Mouse (Mus musculus) cerebellum, adult 11 months (tissue): ENCODE measurements around the gene Spint1.

Experiments
- DNase-seq: peaks from one replicate; pipeline ENCODE4 v3.0.0; 2022

The Spint1 gene

DNA sequence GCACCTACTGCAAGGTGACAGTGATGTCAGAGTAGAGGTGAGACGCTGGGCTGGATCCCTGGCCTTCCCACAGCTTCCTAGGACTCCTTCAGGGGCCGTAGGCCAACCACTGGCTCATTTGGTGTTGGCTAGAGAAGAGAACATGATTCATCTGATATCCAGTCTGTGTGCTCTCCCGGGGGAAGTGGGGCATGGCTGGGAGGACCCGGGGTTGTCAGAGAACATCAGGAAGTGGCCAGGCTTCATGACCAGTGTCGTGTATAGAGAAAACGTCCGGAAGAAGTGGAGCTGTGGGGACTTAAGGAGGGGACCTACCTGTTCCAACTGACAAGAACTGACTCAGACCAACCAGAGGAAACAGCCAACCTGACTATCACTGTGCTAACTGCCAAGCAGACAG lies 8.1 kb downstream of the Spint1 start:
- no peak for DNase-seq

DNA sequence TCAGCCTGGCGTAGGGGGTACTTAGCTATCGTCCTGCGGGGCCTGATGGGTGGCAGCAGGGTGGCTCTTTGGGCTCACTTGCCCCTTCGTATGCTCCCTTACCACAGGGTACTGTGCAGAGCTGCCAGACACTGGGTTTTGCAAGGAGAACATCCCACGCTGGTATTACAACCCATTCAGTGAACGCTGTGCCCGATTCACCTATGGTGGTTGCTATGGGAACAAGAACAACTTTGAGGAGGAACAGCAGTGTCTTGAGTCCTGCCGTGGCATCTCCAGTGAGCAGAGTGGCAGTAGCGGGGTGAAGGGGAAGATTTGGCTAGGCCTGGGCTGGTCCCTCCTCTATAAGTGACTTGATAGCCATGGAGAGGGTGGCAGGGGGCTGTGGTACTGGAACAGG lies 10.7 kb downstream of the Spint1 start:
- no peak for DNase-seq

GRCm38 (mm10) chr2:119249592-119250061 lies 12.5 kb downstream of the Spint1 start:
- DNase-seq: no peak

DNA sequence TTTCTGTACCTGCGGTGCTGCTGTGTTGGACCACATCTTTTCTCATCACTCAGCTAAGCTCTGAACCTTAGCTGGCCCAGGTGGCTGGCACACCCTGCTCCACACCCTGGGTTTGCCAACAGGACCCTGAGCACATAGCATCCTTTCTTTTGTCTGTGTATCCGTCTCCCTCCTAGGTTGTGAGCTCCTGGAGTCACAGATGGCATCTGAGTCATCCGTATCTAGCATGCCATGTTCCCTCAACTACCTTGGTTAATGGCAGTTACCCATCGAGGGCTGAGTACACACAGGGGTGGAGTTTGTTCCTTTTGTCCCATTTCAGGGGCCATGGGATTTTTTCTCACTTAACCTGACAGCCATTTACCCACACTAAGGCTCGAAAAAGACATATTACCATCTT lies 13.2 kb downstream of the Spint1 start:
- DNase-seq: no peak

DNA sequence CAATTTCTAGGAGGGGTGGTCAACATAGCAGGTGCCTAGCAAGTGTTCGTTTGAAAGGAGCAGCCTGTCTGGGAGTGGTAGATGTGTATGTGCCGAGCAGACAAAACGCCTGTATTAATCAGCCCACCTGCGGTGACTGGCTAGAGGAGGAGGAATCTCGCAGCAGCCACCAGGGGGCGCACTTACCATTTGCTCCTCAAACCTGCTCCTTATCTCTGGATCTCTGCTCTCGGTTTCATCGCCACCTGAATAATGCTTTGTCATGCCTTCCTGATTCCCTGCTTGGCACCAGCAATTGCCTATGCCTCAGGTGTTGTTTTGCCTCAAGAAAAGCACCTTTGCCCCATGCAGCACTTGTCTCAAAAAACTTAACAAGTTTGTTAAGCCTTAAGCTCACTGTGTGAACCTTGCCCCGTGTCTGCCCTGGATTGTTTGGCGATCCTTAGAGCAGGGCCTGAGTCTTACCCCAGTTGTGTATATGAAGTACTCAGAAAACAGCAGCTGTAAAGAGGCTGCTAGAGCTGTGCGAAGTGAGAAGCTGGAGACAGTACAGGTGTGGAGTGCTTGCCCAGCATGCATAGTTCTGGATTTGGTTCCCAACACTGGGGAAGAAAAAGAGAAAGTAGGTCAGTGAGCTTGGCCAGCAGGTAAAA lies 13.8 kb downstream of the Spint1 start:
- peak; percentile 82 for DNase-seq

DNA sequence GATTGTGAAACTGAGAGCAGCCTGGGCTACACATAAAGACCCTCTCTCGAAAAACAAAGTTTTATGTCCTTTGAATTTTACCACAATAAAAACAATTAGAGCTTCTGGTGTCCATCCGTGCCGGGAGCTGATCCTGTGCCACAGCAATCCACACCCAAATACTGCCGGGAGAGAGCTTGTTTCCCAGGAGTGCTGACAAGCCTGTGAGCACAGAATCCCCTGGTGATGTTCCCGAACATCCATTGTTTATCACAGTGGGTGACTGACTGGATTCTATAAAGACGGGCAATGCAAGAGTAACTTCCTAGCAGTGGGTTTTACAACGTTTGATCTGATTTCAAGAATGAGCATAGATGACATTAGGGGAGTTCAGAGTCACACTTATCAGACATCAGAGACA lies 17.8 kb downstream of the Spint1 start:
- DNase-seq: no peak

DNA sequence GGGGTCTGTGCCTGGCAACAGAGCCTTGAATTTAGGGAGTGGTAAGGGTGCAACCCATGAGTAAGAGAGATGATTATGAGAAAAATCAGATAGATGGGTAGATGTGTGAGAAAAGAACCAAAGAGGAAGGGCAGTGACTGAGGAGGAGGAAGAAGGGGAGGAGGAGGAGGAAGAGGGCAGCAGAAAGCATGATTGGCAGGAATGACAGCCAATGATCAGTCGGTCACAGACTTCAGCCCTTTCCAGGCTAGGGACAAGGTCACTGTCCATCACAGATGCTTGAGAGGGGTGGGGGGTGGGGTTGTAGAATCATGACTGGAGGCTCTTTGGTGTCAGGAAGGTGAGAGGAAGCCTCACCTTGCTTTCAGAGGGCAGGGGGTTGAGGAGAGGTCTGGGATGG lies 23.4 kb downstream of the Spint1 start:
- no peak for DNase-seq

GRCm38 (mm10) chr2:119261326-119261725 lies 24.2 kb downstream of the Spint1 start:
- no peak for DNase-seq

- no peak for DNase-seq
Observed at GRCm38 (mm10) chr2:119262978-119263377, 25.8 kb downstream of the Spint1 start.

GRCm38 (mm10) chr2:119263813-119264212 lies 26.7 kb downstream of the Spint1 start:
- DNase-seq: no peak

DNA sequence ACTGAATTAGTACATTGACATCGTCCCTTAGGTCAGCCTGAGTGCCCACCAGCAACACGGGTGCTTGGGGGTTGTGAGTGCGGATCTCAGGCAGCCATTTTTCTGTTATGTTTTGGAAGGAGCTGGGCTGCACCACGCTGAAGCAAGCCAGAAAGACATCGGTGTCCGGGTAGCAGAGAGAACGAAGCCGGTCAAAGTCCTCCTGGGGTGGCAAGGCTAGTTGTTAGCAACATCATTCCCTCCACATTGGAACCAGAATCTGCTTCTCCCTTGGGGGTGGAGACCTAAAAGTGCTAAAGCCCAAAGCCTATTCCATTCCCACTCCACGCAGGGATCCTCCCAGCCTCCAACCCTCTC lies 33.1 kb downstream of the Spint1 start:
- no peak for DNase-seq

DNA sequence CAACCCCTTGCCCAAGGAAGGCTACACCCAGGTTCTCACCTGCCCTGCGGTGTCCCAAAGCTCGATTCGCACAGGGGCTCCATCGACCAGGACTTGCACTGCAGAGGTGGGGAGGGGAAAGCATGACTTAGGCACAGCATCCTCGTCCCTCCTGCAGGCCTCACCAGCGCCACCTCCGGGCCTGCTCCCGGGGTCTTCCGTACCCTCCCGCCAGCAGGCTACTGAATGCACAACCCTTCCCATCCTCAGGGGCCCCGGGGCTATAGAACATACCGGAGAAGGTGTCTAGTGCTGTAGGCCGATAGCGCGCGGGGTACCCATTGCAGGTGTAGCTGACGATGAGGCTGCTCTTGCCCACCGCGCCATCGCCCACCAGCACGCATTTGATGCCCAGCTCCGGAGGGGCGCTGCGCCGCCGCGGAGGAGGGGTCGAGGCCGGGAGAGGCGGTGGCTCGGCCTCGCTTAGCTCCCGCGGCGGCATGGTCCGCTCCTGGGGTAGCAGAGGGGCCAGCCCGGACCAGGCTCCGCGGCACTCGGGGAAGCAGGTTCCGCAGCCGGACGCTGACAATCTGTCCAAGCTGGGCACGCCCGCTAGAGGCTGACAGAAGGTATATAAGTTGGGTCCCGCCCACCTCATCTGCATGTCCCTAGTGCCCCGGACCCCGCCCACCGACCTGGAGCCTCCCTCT lies 33.6 kb downstream of the Spint1 start, which contains the start of gene Rhov:
Gene Rhov (minus strand): TSS at position 630 of the 689 bp plus-strand sequence.
- peak; percentile 80 for DNase-seq

- DNase-seq: no peak
Observed at GRCm38 (mm10) chr2:119274126-119274525, 37.0 kb downstream of the Spint1 start.

GRCm38 (mm10) chr2:119276926-119277325 lies 39.8 kb downstream of the Spint1 start:
- DNase-seq: no peak

DNA sequence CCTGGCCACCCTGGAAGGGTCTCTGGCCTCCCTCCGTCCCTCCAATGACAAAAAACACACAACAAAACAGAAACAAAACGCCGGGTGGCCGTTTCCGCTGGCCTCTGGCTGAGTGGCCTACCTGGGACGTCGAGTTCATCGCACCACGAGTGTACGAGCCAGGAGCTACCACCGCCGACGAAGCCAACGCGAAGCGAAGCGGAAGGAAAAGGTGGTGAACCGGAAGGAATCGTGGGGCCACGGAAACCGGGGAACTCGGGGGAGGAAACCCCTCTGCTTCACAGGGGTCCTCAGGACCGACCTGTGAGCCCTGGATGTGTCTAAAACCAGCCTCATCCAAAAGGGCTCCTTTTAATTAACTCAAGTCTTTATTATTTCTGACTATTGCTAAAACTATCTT lies 40.6 kb downstream of the Spint1 start:
- DNase-seq: no peak

- no peak for DNase-seq
Observed at GRCm38 (mm10) chr2:119281899-119282565, 44.9 kb downstream of the Spint1 start.

- DNase-seq: peak; percentile 13
Observed at GRCm38 (mm10) chr2:119287372-119287771, 50.2 kb downstream of the Spint1 start.

DNA sequence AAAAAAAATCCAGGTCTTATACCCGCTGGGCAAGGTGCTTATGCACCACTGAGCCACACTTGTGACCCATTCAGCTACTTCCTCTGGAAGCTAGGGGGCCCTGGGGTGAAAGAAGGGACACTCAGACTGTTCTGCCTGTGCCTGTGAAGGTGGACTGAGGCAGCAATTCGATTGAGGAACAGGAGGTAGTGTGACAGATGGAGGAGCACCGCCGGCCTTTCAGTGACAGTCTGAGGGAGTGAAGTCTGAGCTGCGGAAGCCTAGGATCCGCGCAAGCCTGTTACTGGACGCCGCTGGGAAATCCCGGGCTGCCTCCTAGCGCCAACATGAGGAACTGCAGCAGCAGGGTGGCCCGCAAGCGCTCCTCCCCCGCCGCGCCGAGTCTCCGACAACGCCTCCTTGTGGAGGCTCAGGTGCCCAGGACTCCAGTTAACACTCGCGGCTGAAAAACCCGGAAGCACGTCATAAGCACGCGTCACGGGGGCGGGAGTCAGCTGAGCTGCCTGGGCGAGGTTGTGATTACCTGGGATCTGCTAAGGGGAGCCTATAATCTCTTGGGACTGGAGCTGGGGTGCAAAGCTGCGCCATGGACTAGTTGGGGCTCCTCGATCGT lies 51.2 kb downstream of the Spint1 start, which contains the start of gene Vps18:
Gene Vps18 (plus strand): TSS at position 471 of the 613 bp plus-strand sequence.
- DNase-seq: peak; percentile 98

DNA sequence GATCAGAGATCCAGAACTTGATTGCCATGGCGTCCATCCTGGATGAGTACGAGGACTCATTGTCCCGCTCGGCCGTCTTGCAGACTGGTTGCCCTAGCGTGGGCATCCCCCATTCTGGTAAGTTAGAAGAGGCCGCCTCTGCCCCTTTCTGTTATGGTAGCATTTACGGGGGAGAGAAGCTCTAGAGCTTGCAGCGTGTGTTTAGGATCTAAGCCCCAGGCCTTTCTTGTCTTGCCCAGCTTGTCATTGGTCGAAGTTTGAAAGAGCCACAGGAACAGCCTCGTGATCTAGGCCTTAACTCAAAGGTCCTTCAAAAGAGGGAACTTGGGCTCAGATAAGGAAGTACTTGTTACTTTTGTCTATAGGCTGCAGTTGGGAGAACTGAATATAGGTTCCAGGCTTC lies 51.9 kb downstream of the Spint1 start:
- DNase-seq: no peak

DNA sequence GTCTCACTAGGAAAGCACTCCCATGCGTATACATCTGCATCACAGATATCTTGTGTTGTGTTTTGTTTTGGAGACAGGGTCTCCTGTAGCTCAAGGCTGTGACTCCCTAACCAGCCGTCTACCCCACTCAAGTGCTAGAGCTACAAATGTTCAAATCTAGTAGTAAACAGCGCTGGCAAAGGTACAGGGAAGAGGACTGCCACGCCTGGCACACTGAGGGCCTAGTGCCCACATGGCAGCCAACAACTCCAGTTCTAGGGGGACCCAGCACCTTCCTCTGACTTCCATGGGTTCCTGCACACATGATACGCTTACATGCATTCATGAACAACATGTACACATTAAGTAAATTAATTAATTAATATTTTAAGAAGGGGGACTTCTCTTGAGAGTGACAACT lies 55.1 kb downstream of the Spint1 start:
- no peak for DNase-seq

- peak; percentile 78 for DNase-seq
Observed at GRCm38 (mm10) chr2:119292852-119293251, 55.7 kb downstream of the Spint1 start.

GRCm38 (mm10) chr2:119293311-119293710 lies 56.1 kb downstream of the Spint1 start:
- peak; percentile 54 for DNase-seq

GRCm38 (mm10) chr2:119293776-119294390 lies 56.7 kb downstream of the Spint1 start:
- DNase-seq: peak; percentile 56
